Mouse (Mus musculus): ENCODE measurements around the gene Fbxo7. TPM values are rescaled to one million over a fixed set of nuclear protein-coding genes. Genes with fewer than 3 reads are reported as not detected.

The Fbxo7 gene
- polyA plus RNA-seq, 1 experiment from 2014 or later = 29.9 TPM

DNA sequence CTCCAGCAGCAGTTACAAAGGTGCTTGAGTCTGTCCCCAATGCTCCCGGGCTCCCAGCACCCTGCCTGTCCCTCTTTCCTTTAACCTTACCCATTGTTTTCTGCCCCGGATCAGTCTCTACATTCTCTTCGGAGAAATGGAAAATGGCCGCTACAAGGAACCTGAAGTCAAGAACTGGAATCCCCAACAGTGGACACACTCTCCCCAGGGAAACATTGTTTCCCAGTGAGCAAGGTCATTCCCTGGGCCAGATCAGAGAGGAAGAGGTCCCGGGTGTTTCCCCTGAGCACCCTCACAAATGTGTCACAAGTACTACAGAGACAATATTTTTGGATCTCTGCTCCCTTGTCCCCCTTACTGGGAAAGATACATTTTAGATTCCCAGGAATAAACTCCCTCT, 44.9 kb downstream of the Fbxo7 start:
- Histone ChIP-seq H3K4me3 (ENCODE audit: low read length) (no peak overlapping the region), H3K36me3 (ENCODE audit: control insufficient read depth, insufficient read depth, low read length) (no peaks in the 10 kb centered on the region), H3K9ac (ENCODE audit: low read depth, low read length) (no peak overlapping the region), H3K27me3 (replicated peaks; ENCODE audit: control insufficient read depth, insufficient read depth, low read length) (no peaks in the 10 kb centered on the region), H3K4me2 (ENCODE audit: low read depth, low read length) (no peak overlapping the region), H3K27ac (ENCODE audit: low read length) (no peak overlapping the region), H3K9me3 (ENCODE audit: control insufficient read depth, low read length) (0 out of 2 replicates have a peak, but pooled peaks cover 3% of the 10 kb centered on the region), H3K4me1 (ENCODE audit: control insufficient read depth, insufficient read depth, low read length) (peaks cover 8% of the 10 kb centered on the region)
- 82% methylated on average over 5 of the region's 5 CpGs for WGBS
- no peak for ATAC-seq

DNA sequence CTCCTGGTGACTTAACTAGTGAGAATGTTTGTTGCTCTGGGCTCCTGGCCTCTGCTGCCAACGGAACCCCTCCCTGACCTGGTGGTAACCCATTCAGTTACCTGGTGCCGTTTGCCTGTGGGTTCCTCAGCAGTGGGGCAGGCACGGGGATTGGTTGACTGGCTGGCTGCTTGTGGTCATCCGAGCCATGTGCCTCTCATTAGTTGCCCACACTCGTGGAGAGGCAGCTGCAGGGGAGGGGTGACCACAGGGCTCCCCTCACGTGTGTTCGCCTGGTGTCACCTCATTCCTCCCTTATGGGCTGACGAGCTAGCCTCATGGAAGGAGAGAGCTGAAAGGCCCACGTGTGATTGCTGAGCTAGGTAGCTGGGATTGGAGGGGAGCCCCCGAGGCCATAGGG, 46.1 kb downstream of the Fbxo7 start:
- Histone ChIP-seq H3K4me1 (ENCODE audit: control insufficient read depth, insufficient read depth, low read length) (peaks cover 8% of the 10 kb centered on the region), H3K36me3 (ENCODE audit: control insufficient read depth, insufficient read depth, low read length) (no peaks in the 10 kb centered on the region), H3K27ac (ENCODE audit: low read length) (no peak overlapping the region), H3K4me2 (ENCODE audit: low read depth, low read length) (no peak overlapping the region), H3K9ac (ENCODE audit: low read depth, low read length) (no peak overlapping the region), H3K4me3 (ENCODE audit: low read length) (no peak overlapping the region), H3K27me3 (replicated peaks; ENCODE audit: control insufficient read depth, insufficient read depth, low read length) (no peaks in the 10 kb centered on the region), H3K9me3 (ENCODE audit: control insufficient read depth, low read length) (no peaks in the 10 kb centered on the region)
- ATAC-seq = no peak
- 76% methylated on average over 10 of the region's 10 CpGs for WGBS

DNA sequence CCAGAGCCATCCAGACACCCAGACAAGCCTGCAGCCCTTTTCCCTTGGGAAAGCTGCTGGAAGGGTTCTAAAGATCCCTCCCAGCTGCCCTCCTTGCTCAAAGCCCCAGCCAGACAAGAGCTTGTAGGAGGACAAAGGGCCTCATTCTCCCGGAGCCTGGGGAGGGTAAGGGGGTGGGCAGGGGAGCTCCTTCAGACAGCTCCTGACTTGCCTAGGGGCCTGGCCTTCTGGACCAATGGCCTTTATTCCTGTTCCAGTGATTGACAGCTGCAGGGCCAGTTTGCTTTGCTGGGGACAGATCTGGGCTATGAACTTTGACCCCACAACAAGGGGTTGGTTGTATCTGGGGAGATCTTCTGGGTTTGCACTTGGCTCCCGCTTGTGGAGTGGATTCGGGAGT, 47.6 kb downstream of the Fbxo7 start:
- Histone ChIP-seq H3K4me3 (ENCODE audit: low read length) (no peak overlapping the region), H3K9me3 (ENCODE audit: control insufficient read depth, low read length) (no peaks in the 10 kb centered on the region), H3K9ac (ENCODE audit: low read depth, low read length) (0 out of 2 replicates have a peak overlapping the region, but pooled peaks have one; percentile 19), H3K27ac (ENCODE audit: low read length) (no peak overlapping the region), H3K36me3 (ENCODE audit: control insufficient read depth, insufficient read depth, low read length) (no peaks in the 10 kb centered on the region), H3K4me1 (ENCODE audit: control insufficient read depth, insufficient read depth, low read length) (peaks cover 8% of the 10 kb centered on the region), H3K27me3 (replicated peaks; ENCODE audit: control insufficient read depth, insufficient read depth, low read length) (no peaks in the 10 kb centered on the region), H3K4me2 (ENCODE audit: low read depth, low read length) (no peak overlapping the region)
- ATAC-seq = peak; percentile 50
- 22% methylated on average over 3 of the region's 3 CpGs for WGBS

DNA sequence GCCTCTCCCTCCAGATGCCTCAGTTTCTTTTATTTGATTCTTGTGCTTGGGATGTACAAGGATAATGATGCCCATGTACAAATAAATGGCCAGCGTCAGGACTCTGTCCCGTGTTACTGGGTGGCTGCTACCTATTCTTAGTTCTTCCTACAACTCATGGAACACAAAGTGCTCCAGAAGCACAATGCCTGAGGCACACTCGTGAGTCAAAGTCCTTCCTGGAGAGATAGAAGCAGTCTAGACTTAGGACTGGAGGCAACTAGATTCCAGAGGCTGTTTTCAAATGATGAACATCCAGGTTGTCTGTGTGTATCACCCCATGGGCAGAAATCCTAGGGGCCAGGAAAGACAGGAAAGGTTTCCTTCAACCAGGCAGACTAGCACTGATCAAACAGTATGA, 49.0 kb downstream of the Fbxo7 start:
- peaks cover 5% of the 10 kb centered on the region for H3K4me1 ChIP-seq (ENCODE audit: control insufficient read depth, insufficient read depth, low read length)
- no peaks in the 10 kb centered on the region for H3K36me3 ChIP-seq (ENCODE audit: control insufficient read depth, insufficient read depth, low read length)
- no peak overlapping the region for H3K4me2 ChIP-seq (ENCODE audit: low read depth, low read length)
- H3K27me3 ChIP-seq (replicated peaks; ENCODE audit: control insufficient read depth, insufficient read depth, low read length) = no peaks in the 10 kb centered on the region
- H3K27ac ChIP-seq (ENCODE audit: low read length) = no peak overlapping the region
- H3K4me3 ChIP-seq (ENCODE audit: low read length) = no peak overlapping the region
- ATAC-seq = no peak
- H3K9ac ChIP-seq (ENCODE audit: low read depth, low read length) = no peak overlapping the region
- 87% methylated on average over 3 of the region's 3 CpGs for whole genome bisulfite sequencing
- H3K9me3 ChIP-seq (ENCODE audit: control insufficient read depth, low read length) = no peaks in the 10 kb centered on the region

DNA sequence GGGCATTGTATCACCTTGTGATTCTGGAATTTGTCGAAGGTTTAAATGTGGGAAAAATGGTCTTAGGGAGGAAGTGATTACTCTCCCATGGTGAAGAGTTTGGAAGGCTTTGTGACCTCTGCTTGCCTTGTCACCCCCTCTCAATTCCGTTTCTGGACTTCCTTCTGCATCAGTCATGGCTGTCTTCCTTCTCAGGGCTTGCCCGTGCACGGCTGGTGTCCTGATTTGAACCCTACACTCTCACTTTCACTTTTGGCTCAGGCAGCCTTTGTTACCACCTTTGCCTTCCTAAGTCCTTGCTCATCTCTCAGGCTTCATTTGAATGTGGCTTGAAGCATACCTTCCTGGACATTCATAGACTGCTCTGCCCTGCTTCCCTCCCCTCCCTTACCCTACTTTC, 52.4 kb downstream of the Fbxo7 start:
- no peaks in the 10 kb centered on the region for H3K36me3 ChIP-seq (ENCODE audit: control insufficient read depth, insufficient read depth, low read length)
- WGBS = 78% methylated on average over 4 of the region's 4 CpGs
- H3K4me1 ChIP-seq (ENCODE audit: control insufficient read depth, insufficient read depth, low read length) = peaks cover 2% of the 10 kb centered on the region; the same call in 1 of the 2 replicates
- no peaks in the 10 kb centered on the region for H3K9me3 ChIP-seq (ENCODE audit: control insufficient read depth, low read length)
- no peak overlapping the region for H3K27ac ChIP-seq (ENCODE audit: low read length)
- no peaks in the 10 kb centered on the region for H3K27me3 ChIP-seq (replicated peaks; ENCODE audit: control insufficient read depth, insufficient read depth, low read length)
- no peak overlapping the region for H3K4me3 ChIP-seq (ENCODE audit: low read length)
- no peak overlapping the region for H3K4me2 ChIP-seq (ENCODE audit: low read depth, low read length)
- ATAC-seq = no peak
- H3K9ac ChIP-seq (ENCODE audit: low read depth, low read length) = no peak overlapping the region

DNA sequence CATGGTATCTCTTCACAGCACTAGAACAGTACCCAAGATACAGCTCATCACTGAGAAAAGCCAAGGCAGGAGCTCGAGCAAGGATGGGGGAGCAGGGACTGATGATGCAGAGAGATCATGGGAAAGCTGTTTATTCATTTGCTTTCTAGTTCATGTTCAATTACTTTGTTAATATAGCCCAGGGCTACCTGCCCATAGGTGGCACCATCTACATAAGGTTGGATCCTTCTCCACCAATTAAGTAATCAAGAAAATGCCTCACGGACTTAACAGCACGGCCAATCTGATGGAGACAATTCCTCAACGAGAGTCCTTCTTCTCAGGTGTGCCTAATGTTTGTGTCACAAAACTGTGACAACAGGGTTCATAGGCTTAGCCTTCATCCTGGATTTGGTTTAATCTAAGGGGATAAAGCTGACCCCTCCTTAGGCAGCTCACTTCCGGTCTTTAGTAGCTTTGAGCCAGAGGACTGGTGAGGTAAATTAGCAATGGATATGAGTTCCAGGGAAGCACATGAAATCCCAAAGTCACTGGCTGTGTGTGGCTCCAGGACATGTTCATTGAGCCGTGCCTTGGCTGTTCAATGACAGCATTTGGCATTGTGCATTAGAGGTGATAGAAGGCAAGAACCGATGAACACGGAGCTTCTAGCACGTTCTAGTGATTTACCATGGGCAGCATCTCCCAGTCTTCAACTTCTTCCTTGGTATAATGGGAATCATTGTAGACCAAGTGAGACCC, 53.4 kb downstream of the Fbxo7 start:
- Histone ChIP-seq H3K27ac (ENCODE audit: low read length) (no peak overlapping the region), H3K27me3 (replicated peaks; ENCODE audit: control insufficient read depth, insufficient read depth, low read length) (no peaks in the 10 kb centered on the region), H3K4me1 (ENCODE audit: control insufficient read depth, insufficient read depth, low read length) (no peaks in the 10 kb centered on the region), H3K9me3 (ENCODE audit: control insufficient read depth, low read length) (no peaks in the 10 kb centered on the region), H3K9ac (ENCODE audit: low read depth, low read length) (no peak overlapping the region), H3K4me3 (ENCODE audit: low read length) (no peak overlapping the region), H3K4me2 (ENCODE audit: low read depth, low read length) (no peak overlapping the region), H3K36me3 (ENCODE audit: control insufficient read depth, insufficient read depth, low read length) (no peaks in the 10 kb centered on the region)
- no peak for ATAC-seq
- WGBS = 80% methylated on average over 9 of the region's 9 CpGs

DNA sequence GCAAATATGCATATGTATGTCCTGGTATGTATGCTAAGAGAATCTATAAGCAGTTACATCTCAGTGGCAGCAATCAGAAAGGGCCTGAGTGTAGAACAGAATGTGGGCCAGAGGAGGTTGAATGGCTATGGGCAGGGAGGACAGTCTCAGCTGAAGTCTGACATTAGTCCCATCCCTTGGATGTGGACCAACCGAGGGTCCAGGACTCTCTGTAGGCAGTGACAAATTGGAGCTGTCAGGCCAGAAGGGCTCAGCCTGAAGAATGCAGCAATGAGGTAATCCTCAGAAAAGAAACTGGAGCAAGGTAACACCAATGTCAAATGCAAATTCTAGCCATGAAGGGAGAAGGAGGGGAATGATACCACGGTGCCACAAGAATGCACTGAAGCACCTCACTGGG, 55.5 kb downstream of the Fbxo7 start:
- no peak overlapping the region for H3K27ac ChIP-seq (ENCODE audit: low read length)
- H3K9ac ChIP-seq (ENCODE audit: low read depth, low read length) = no peak overlapping the region
- 68% methylated on average over 2 of the region's 2 CpGs for WGBS
- H3K4me1 ChIP-seq (ENCODE audit: control insufficient read depth, insufficient read depth, low read length) = no peaks in the 10 kb centered on the region
- no peak for ATAC-seq
- no peak overlapping the region for H3K4me2 ChIP-seq (ENCODE audit: low read depth, low read length)
- H3K27me3 ChIP-seq (replicated peaks; ENCODE audit: control insufficient read depth, insufficient read depth, low read length) = no peaks in the 10 kb centered on the region
- no peak overlapping the region for H3K4me3 ChIP-seq (ENCODE audit: low read length)
- no peaks in the 10 kb centered on the region for H3K36me3 ChIP-seq (ENCODE audit: control insufficient read depth, insufficient read depth, low read length)
- H3K9me3 ChIP-seq (ENCODE audit: control insufficient read depth, low read length) = no peaks in the 10 kb centered on the region

DNA sequence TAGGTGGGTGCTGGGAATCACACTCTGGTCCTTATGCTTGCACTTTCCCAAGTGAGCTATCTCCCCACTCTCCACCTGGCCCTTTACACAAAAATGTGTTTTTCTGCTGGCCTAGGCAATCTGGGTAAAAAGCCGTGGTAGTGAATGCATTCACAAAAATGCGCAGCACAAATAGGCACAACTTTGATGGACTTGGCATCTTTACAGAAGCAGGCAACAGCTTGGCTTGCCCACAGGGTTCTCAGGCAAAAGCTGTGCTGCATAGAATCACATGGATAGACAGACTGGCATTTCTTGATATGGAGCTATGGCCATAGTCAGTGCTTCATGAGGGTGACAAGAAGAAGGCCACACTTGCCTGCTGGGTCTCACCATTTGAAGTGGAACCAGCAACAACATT, 57.0 kb downstream of the Fbxo7 start:
- Histone ChIP-seq H3K27ac (ENCODE audit: low read length) (no peak overlapping the region), H3K27me3 (replicated peaks; ENCODE audit: control insufficient read depth, insufficient read depth, low read length) (no peaks in the 10 kb centered on the region), H3K4me1 (ENCODE audit: control insufficient read depth, insufficient read depth, low read length) (no peaks in the 10 kb centered on the region), H3K36me3 (ENCODE audit: control insufficient read depth, insufficient read depth, low read length) (no peaks in the 10 kb centered on the region), H3K9me3 (ENCODE audit: control insufficient read depth, low read length) (no peaks in the 10 kb centered on the region), H3K4me2 (ENCODE audit: low read depth, low read length) (no peak overlapping the region), H3K4me3 (ENCODE audit: low read length) (no peak overlapping the region), H3K9ac (ENCODE audit: low read depth, low read length) (no peak overlapping the region)
- WGBS = 94% methylated on average over 2 of the region's 2 CpGs
- ATAC-seq = no peak

DNA sequence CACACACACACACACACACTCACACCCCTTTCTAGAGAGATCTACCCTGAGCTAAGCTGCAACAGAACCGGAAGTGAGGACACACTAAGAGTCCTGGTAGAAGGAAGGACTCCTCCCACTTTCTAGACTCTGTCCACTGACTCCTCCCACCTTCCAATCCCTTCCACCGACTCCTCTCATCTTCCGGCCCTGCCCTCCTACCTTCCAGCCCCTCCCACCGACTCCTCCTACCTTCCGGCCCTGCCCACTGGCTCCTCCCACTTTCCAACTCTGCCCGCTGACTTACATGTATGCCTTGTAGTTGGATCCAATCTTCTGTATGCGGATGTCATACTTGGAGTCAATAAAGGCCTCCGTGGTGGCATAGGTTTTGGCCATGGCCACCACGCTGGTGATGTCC, 58.1 kb downstream of the Fbxo7 start:
- H3K27me3 ChIP-seq (replicated peaks; ENCODE audit: control insufficient read depth, insufficient read depth, low read length) = no peaks in the 10 kb centered on the region
- H3K36me3 ChIP-seq (ENCODE audit: control insufficient read depth, insufficient read depth, low read length) = no peaks in the 10 kb centered on the region
- H3K4me1 ChIP-seq (ENCODE audit: control insufficient read depth, insufficient read depth, low read length) = no peaks in the 10 kb centered on the region
- no peak overlapping the region for H3K4me2 ChIP-seq (ENCODE audit: low read depth, low read length)
- H3K9me3 ChIP-seq (ENCODE audit: control insufficient read depth, low read length) = no peaks in the 10 kb centered on the region
- no peak overlapping the region for H3K4me3 ChIP-seq (ENCODE audit: low read length)
- 79% methylated on average over 9 of the region's 9 CpGs for WGBS
- no peak overlapping the region for H3K9ac ChIP-seq (ENCODE audit: low read depth, low read length)
- H3K27ac ChIP-seq (ENCODE audit: low read length) = no peak overlapping the region
- ATAC-seq = no peak

DNA sequence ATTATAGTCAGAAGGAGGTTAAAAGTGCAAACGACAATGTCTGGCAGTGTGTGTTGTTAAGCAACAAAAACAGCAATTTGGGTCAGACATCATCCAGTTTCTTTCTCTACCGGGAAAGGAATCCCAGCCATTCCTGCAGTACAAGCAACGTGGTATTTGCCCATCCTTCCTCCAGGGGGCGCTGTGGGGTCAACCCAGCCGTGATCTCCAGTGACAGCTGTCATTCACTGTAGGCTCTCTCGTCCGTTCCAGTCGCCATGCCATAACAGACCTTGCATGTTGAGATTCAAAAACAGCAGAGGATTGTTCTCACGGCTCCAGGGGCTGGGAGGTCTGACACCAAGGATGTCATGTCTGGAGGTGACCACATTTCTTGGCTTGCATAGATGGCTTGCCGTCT, 70.1 kb downstream of the Fbxo7 start:
- no peak overlapping the region for H3K27ac ChIP-seq (ENCODE audit: low read length)
- no peak for ATAC-seq
- peaks cover 3% of the 10 kb centered on the region; the same call in 1 of the 2 replicates for H3K4me1 ChIP-seq (ENCODE audit: control insufficient read depth, insufficient read depth, low read length)
- H3K9me3 ChIP-seq (ENCODE audit: control insufficient read depth, low read length) = no peaks in the 10 kb centered on the region
- H3K4me3 ChIP-seq (ENCODE audit: low read length) = no peak overlapping the region
- no peaks in the 10 kb centered on the region for H3K36me3 ChIP-seq (ENCODE audit: control insufficient read depth, insufficient read depth, low read length)
- 56% methylated on average over 10 of the region's 10 CpGs for WGBS
- no peak overlapping the region for H3K4me2 ChIP-seq (ENCODE audit: low read depth, low read length)
- no peaks in the 10 kb centered on the region for H3K27me3 ChIP-seq (replicated peaks; ENCODE audit: control insufficient read depth, insufficient read depth, low read length)
- H3K9ac ChIP-seq (ENCODE audit: low read depth, low read length) = no peak overlapping the region

All from intestine, embryonic 16.5 days (tissue).